In the genomic region with DNA sequence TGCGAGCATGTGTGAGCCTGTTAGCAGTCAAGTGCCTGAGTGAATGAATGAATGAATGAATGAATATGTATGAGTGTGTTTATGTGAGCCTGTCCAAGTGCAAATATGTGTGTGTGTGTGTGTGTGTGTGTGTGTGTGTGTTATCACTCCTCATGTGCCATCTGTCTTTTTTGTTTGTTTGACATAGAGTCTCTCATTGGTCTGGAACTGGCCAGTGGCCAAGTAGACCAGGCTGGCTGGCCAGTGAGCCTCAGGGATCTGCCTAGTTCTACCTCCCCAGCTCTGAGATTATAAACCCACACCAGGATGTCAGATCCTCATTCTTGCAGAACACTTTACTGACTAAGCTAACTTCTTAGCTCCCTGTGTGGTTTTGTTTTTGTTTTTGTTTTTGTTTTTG, we compare ENCODE assay signal across 18 mouse cellular contexts. TPM values are rescaled to one million over a fixed set of nuclear protein-coding genes. Genes with fewer than 3 reads are reported as not detected.
A peak's percentile ranks its signal among the peaks of the same experiment; 100 is the strongest.
DNase-seq lines count a peak whose midpoint lies in the region; ATAC-seq and TF ChIP-seq lines count a peak whose summit lies in the region.
"Had no signal": no experiment of that assay in that cellular context is flagged by ENCODE, and none has a peak within 500 bp of the region (broad histone marks: within the 10 kb centered on the region; RNA-seq: fewer than 3 reads in every experiment).

No protein-coding gene starts in this region.

- H3K36me3 ChIP-seq in heart, adult 2 months (ENCODE audit: control insufficient read depth, insufficient read depth, low read length), result no peaks in the 10 kb centered on the region
- H3K36me3 ChIP-seq in lung, embryonic 14.5 days (ENCODE audit: insufficient read depth), result peaks cover 10% of the 10 kb centered on the region; the same call in 1 of the 2 replicates

- TF ChIP-seq EP300 in heart, adult 2 months (IDR thresholded peaks at IDR 0.05; ENCODE audit: insufficient read depth, low read depth, low read length), result no peak

- H3K4me2 ChIP-seq in lung, embryonic 14.5 days, result no peak overlapping the region
- H3K4me2 ChIP-seq: hindbrain, embryonic 15.5 days; lung, embryonic 15.5 days; stomach, embryonic 15.5 days had no signal

- no peaks in the 10 kb centered on the region for H3K9me3 ChIP-seq in lung, embryonic 14.5 days (ENCODE audit: low read depth, low read length)
- H3K9me3 ChIP-seq: heart, embryonic 10.5 days; hindbrain, embryonic 15.5 days; lung, embryonic 15.5 days; stomach, embryonic 15.5 days had no signal

- intact Hi-C loops in heart, adult 2 months (cut with DNase I), result no loop called here

- no peaks in the 10 kb centered on the region for H3K27me3 ChIP-seq in heart, adult 2 months (ENCODE audit: control insufficient read depth, insufficient read depth, low read length)
- no peaks in the 10 kb centered on the region for H3K27me3 ChIP-seq in lung, embryonic 14.5 days (ENCODE audit: insufficient read depth, low read length)
- H3K27me3 ChIP-seq: hindbrain, embryonic 15.5 days; lung, embryonic 15.5 days; stomach, embryonic 15.5 days had no signal

- no peak overlapping the region for H3K9ac ChIP-seq in heart, adult 2 months (ENCODE audit: low read depth, low read length)
- no peak overlapping the region for H3K9ac ChIP-seq in lung, embryonic 14.5 days
- H3K9ac ChIP-seq: hindbrain, embryonic 15.5 days; lung, embryonic 15.5 days; stomach, embryonic 15.5 days had no signal

- WGBS in heart, adult 2 months, result 97% methylated on average over 1 of the region's 1 CpGs
- 76% methylated on average over 1 of the region's 1 CpGs for WGBS in lung, embryonic 14.5 days

- no peak for TF ChIP-seq POLR2A in heart, adult 2 months (IDR thresholded peaks at IDR 0.05; ENCODE audit: insufficient read depth, low read depth, low read length)

- ATAC-seq in lung, embryonic 14.5 days (ENCODE audit: insufficient read depth), result no peak
- ATAC-seq: intestine, postnatal 0 days had no signal

- H3K79me2 ChIP-seq in heart, adult 2 months (replicated peaks; ENCODE audit: control insufficient read depth, insufficient read depth, low read length), result no peaks in the 10 kb centered on the region

- no peak for TF ChIP-seq CTCF in heart, adult 2 months (IDR thresholded peaks at IDR 0.05)
- TF ChIP-seq CTCF in lung, embryonic 14.5 days (IDR thresholded peaks at IDR 0.05; ENCODE audit: low read depth), result no peak

- no peak overlapping the region for H3K4me3 ChIP-seq in heart, adult 2 months
- no peak overlapping the region for H3K4me3 ChIP-seq in lung, embryonic 14.5 days (ENCODE audit: low read depth, low read length)
- H3K4me3 ChIP-seq: heart, embryonic 10.5 days; hindbrain, embryonic 15.5 days; lung, embryonic 15.5 days; stomach, embryonic 15.5 days had no signal

- DNase-seq in heart, adult 11 months, result peak; percentile 59
- DNase-seq in heart, adult 2 months, result no peak
- peak; percentile 28 for DNase-seq in lung, embryonic 14.5 days
- no peak for DNase-seq in lung, postnatal 25 days (ENCODE audit: low spot score)
- DNase-seq in cerebellum, adult 11-12 months, result peak; percentile 55
- DNase-seq in cerebellum, postnatal 25 days, result peak; percentile 63 to 82
- no peak for DNase-seq in thymus, postnatal 4 days
- DNase-seq in frontal cortex, postnatal 36 days (ENCODE audit: low spot score in 2 of 2), result no peak
- DNase-seq: adrenal gland, postnatal 14 days; B cell, adult 2 months; gastrocnemius, postnatal 25 days; heart, postnatal 10 days; right cerebral cortex, postnatal 14 days had no signal

- H3K4me1 ChIP-seq in heart, adult 2 months (ENCODE audit: control insufficient read depth, insufficient read depth, low read length), result no peaks in the 10 kb centered on the region
- no peaks in the 10 kb centered on the region for H3K4me1 ChIP-seq in lung, embryonic 14.5 days (ENCODE audit: insufficient read depth)
- H3K4me1 ChIP-seq: heart, embryonic 10.5 days; hindbrain, embryonic 15.5 days; lung, embryonic 15.5 days; stomach, embryonic 15.5 days had no signal

- no peak overlapping the region for H3K27ac ChIP-seq in heart, adult 2 months
- H3K27ac ChIP-seq in lung, embryonic 14.5 days (ENCODE audit: low read depth), result no peak overlapping the region
- H3K27ac ChIP-seq: heart, embryonic 10.5 days; hindbrain, embryonic 15.5 days; lung, embryonic 15.5 days; stomach, embryonic 15.5 days had no signal

RNA-seq across cellular contexts. Expression of a gene that starts 10.1 kb away (rescaled TPM):
- total RNA-seq in heart, adult 2 months (2021), result under 1 TPM; 0.96 to 0.97 TPM
- 0.62 and 1.1 TPM in 2 replicates for polyA plus RNA-seq in heart, adult 2 months (2012; rRNA removed)
- polyA plus RNA-seq in lung, embryonic 14.5 days (2014; fragmentation: Nextera tagmentation; extraction: Ambion mirVana), result 0.65 and 0.95 TPM in 2 replicates

RNA-seq across cellular contexts. Expression of a gene that starts 16.7 kb away (rescaled TPM):
- 10 to 100 TPM; 13.6 to 16.9 TPM for total RNA-seq in heart, adult 2 months (2021)
- 6.6 and 10.7 TPM in 2 replicates for polyA plus RNA-seq in heart, adult 2 months (2012; rRNA removed)
- polyA plus RNA-seq in lung, embryonic 14.5 days (2014; fragmentation: Nextera tagmentation; extraction: Ambion mirVana), result 1.6 and 2.4 TPM in 2 replicates

Comparison
In these comparisons a context has a peak if more than half of its experiments do, and no peak if none do; other contexts are left out.
1. DNase-seq: peak in heart, adult 11 months (single experiment), lung, embryonic 14.5 days (single experiment), cerebellum, adult 11-12 months (single experiment) and cerebellum, postnatal 25 days (2 of 2); none in heart, adult 2 months (0 of 2), lung, postnatal 25 days (single experiment), thymus, postnatal 4 days (single experiment) and frontal cortex, postnatal 36 days (0 of 2).